Mouse (Mus musculus): ENCODE data around the gene Nos3.

Nos3 gene

GRCm38 (mm10) chr5:24425421-24426036 is 60.9 kb downstream of the Nos3 start:
- in situ Hi-C loops (cut with MboI, MseI): no loop called here

GRCm38 (mm10) chr5:24426037-24426432 is 61.4 kb downstream of the Nos3 start:
- in situ Hi-C loops (cut with MboI, MseI): no loop called here

- in situ Hi-C loops (cut with MboI, MseI): no loop called here
These were observed 62.1 kb downstream of the Nos3 start for GRCm38 (mm10) chr5:24426556-24427284.

- in situ Hi-C loops (cut with MboI, MseI): no loop called here
These were observed 62.6 kb downstream of the Nos3 start for GRCm38 (mm10) chr5:24427285-24427633.

GRCm38 (mm10) chr5:24427981-24428402 is 63.4 kb downstream of the Nos3 start:
- in situ Hi-C loops (cut with MboI, MseI): no loop called here

GRCm38 (mm10) chr5:24428596-24428995 is 64.0 kb downstream of the Nos3 start:
- in situ Hi-C loops (cut with MboI, MseI): no loop called here

GRCm38 (mm10) chr5:24433993-24434392 is 69.4 kb downstream of the Nos3 start:
- in situ Hi-C loops (cut with MboI, MseI): no loop called here
